Mouse (Mus musculus): ENCODE results near the gene Camk2g. TPM values are rescaled to one million over a fixed set of nuclear protein-coding genes. Genes with fewer than 3 reads are reported as not detected.

Gene Camk2g
- polyA plus RNA-seq, 1 experiment = 12.0 TPM

DNA sequence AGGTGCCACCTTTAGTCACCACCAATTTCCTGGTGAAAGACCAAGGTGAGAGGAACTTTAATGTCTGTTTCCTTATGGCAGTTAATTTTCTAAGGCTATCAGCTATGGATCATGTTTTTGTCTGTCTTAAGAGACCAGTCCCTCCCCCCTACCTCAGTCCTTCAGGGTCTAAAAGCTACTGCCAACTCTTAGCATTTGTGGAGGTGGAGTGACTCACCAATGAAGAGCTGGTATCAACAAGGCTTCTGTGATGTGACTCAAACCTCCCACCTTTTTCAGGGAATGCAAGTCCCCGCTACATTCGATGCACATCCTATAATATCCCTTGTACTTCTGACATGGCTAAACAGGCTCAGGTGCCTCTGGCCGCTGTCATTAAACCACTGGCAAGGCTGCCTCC is 107.3 kb downstream of the Camk2g start:
- Histone ChIP-seq H3K4me1 (ENCODE audit: control insufficient read depth, insufficient read depth, insufficient read length, low read length) (peaks cover 6% of the 10 kb centered on the region; the same call in 1 of the 2 replicates), H3K36me3 (ENCODE audit: control insufficient read depth, insufficient read depth, low read length) (peaks cover 93% of the 10 kb centered on the region), H3K27me3 (ENCODE audit: control insufficient read depth, insufficient read depth, low read length) (no peaks in the 10 kb centered on the region), H3K4me3 (ENCODE audit: low read depth, low read length) (no peak overlapping the region), H3K27ac (ENCODE audit: insufficient read depth, low read depth, low read length) (no peak overlapping the region)
- WGBS = 93% methylated on average over 3 of the region's 3 CpGs
- no peak for TF ChIP-seq POLR2A (IDR thresholded peaks at IDR 0.05; ENCODE audit: low read depth, low read length)
- TF ChIP-seq CTCF (IDR thresholded peaks at IDR 0.05; ENCODE audit: extremely low read depth, insufficient read length, insufficient replicate concordance, low read depth, low read length) = no peak

Other genes starting within 250 kb of the Camk2g start
- 1.7 and 4.7 TPM in 2 replicates for gene Ppp3cb, start 247.5 kb downstream of the Camk2g start, polyA plus RNA-seq (2012; rRNA removed)
- gene Usp54, start 153.0 kb downstream of the Camk2g start, polyA plus RNA-seq (2012; rRNA removed) = 1.2 and 1.4 TPM in 2 replicates
- gene Myoz1, start 137.5 kb downstream of the Camk2g start, polyA plus RNA-seq (2012; rRNA removed) = not detected in 2 replicates
- 0.06 TPM in 1 of 2 replicates, not detected in the other for gene Synpo2l, start 125.7 kb downstream of the Camk2g start, polyA plus RNA-seq (2012; rRNA removed)
- 161 and 233 TPM in 2 replicates for gene Sec24c, start 119.8 kb downstream of the Camk2g start, polyA plus RNA-seq (2012; rRNA removed)
- gene Fut11, start 99.1 kb downstream of the Camk2g start, polyA plus RNA-seq (2012; rRNA removed) = 6.4 and 13.7 TPM in 2 replicates
- 9.3 and 13.9 TPM in 2 replicates for gene Chchd1, start 91.1 kb downstream of the Camk2g start, polyA plus RNA-seq (2012; rRNA removed)
- gene Zswim8, start 86.5 kb downstream of the Camk2g start, polyA plus RNA-seq (2012; rRNA removed) = 79.0 and 182 TPM in 2 replicates
- gene Ndst2, start 59.5 kb downstream of the Camk2g start, polyA plus RNA-seq (2012; rRNA removed) = 11.1 and 22.1 TPM in 2 replicates
- gene Plau, start 42.6 kb upstream of the Camk2g start, polyA plus RNA-seq (2012; rRNA removed) = 3.1 and 3.8 TPM in 2 replicates
- 10.7 and 18.5 TPM in 2 replicates for gene Vcl, start 135.3 kb upstream of the Camk2g start, polyA plus RNA-seq (2012; rRNA removed)